Mouse (Mus musculus): ENCODE data around the gene Angel1. TPM values are rescaled to one million over a fixed set of nuclear protein-coding genes. Genes with fewer than 3 reads are reported as not detected.
A peak's percentile ranks its signal among the peaks of the same experiment; 100 is the strongest.

Gene Angel1
- polyA plus RNA-seq, 1 experiment from 2014 or later, result 2.2 TPM

- Histone ChIP-seq H3K36me3 (ENCODE audit: control insufficient read depth, insufficient read depth) (no peaks in the 10 kb centered on the region), H3K27ac (ENCODE audit: low read depth, low read length) (no peak overlapping the region; the same call in 1 of the 2 replicates), H3K27me3 (replicated peaks; ENCODE audit: control insufficient read depth, insufficient read depth, low read length) (no peaks in the 10 kb centered on the region), H3K9me3 (ENCODE audit: control insufficient read depth) (no peaks in the 10 kb centered on the region), H3K4me3 (ENCODE audit: low read depth, low read length) (no peak overlapping the region), H3K9ac (ENCODE audit: low read depth, low read length) (no peak overlapping the region), H3K4me1 (replicated peaks; ENCODE audit: control insufficient read depth, insufficient read depth, low read length) (no peaks in the 10 kb centered on the region), H3K4me2 (replicated peaks; ENCODE audit: low read depth) (no peak overlapping the region)
- no peak for ATAC-seq
- TF ChIP-seq CTCF (IDR thresholded peaks at IDR 0.05; ENCODE audit: low read depth), result no peak
Measured at GRCm38 (mm10) chr12:86769819-86770218, 43.6 kb upstream of the Angel1 start.

DNA sequence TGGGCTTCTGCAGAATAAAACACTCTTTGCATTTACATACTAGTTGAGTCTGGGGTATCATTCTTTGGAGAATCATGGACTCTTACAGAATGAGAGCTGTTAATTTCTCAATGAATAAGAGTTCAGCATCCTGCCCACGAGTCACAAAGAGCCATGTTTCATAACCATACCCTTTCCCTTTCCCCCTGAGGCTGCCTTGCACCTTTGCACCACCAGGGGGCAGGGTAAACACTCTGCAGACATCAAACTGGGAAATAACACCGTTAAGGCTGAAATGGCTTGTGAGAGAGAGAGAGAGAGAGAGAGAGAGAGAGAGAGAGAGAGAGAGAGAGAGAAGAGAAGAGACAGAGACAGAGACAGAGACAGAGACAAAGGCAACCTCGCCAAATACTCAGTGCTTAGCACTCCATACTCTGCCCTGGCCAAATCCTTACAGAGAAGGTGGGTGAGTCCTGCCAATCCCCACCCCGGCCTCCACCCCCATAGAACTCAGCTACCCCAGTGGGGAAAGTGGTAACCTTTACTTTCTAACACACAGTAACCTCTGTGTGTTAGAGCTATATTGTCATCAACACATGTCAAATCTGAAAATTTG, 42.8 kb upstream of the Angel1 start:
- Histone ChIP-seq H3K4me1 (replicated peaks; ENCODE audit: control insufficient read depth, insufficient read depth, low read length) (no peaks in the 10 kb centered on the region), H3K4me2 (replicated peaks; ENCODE audit: low read depth) (no peak overlapping the region), H3K9ac (ENCODE audit: low read depth, low read length) (no peak overlapping the region), H3K4me3 (ENCODE audit: low read depth, low read length) (no peak overlapping the region), H3K9me3 (ENCODE audit: control insufficient read depth) (no peaks in the 10 kb centered on the region), H3K36me3 (ENCODE audit: control insufficient read depth, insufficient read depth) (no peaks in the 10 kb centered on the region), H3K27me3 (replicated peaks; ENCODE audit: control insufficient read depth, insufficient read depth, low read length) (no peaks in the 10 kb centered on the region), H3K27ac (ENCODE audit: low read depth, low read length) (no peak overlapping the region)
- 32% methylated on average over 4 of the region's 4 CpGs for WGBS
- no peak for ATAC-seq
- peak; percentile 89 for TF ChIP-seq CTCF (IDR thresholded peaks at IDR 0.05; ENCODE audit: low read depth)

- 33% methylated on average over 20 of the region's 20 CpGs for WGBS
Measured at GRCm38 (mm10) chr12:86767868-86768631, 41.8 kb upstream of the Angel1 start.

GRCm38 (mm10) chr12:86766467-86766866, 40.2 kb upstream of the Angel1 start:
- no peak for TF ChIP-seq CTCF (IDR thresholded peaks at IDR 0.05; ENCODE audit: low read depth)
- Histone ChIP-seq H3K9me3 (ENCODE audit: control insufficient read depth) (no peaks in the 10 kb centered on the region), H3K9ac (ENCODE audit: low read depth, low read length) (no peak overlapping the region), H3K4me1 (replicated peaks; ENCODE audit: control insufficient read depth, insufficient read depth, low read length) (no peaks in the 10 kb centered on the region), H3K4me3 (ENCODE audit: low read depth, low read length) (no peak overlapping the region), H3K27me3 (replicated peaks; ENCODE audit: control insufficient read depth, insufficient read depth, low read length) (no peaks in the 10 kb centered on the region), H3K27ac (ENCODE audit: low read depth, low read length) (no peak overlapping the region), H3K36me3 (ENCODE audit: control insufficient read depth, insufficient read depth) (no peaks in the 10 kb centered on the region), H3K4me2 (replicated peaks; ENCODE audit: low read depth) (no peak overlapping the region)
- ATAC-seq, result no peak
- 83% methylated on average over 8 of the region's 8 CpGs for WGBS

More at GRCm38 (mm10) chr12:86767868-86768631, 41.8 kb upstream of the Angel1 start:
- ATAC-seq, result no peak
- no peak overlapping the region for H3K27ac ChIP-seq (ENCODE audit: low read depth, low read length)
- H3K4me1 ChIP-seq (replicated peaks; ENCODE audit: control insufficient read depth, insufficient read depth, low read length), result no peaks in the 10 kb centered on the region
- H3K9ac ChIP-seq (ENCODE audit: low read depth, low read length), result no peak overlapping the region
- H3K4me2 ChIP-seq (replicated peaks; ENCODE audit: low read depth), result no peak overlapping the region
- H3K36me3 ChIP-seq (ENCODE audit: control insufficient read depth, insufficient read depth), result no peaks in the 10 kb centered on the region
- TF ChIP-seq CTCF (IDR thresholded peaks at IDR 0.05; ENCODE audit: low read depth), result peak; percentile 85
- H3K4me3 ChIP-seq (ENCODE audit: low read depth, low read length), result no peak overlapping the region
- H3K9me3 ChIP-seq (ENCODE audit: control insufficient read depth), result no peaks in the 10 kb centered on the region
- H3K27me3 ChIP-seq (replicated peaks; ENCODE audit: control insufficient read depth, insufficient read depth, low read length), result no peaks in the 10 kb centered on the region

GRCm38 (mm10) chr12:86764060-86764459, 37.8 kb upstream of the Angel1 start:
- Histone ChIP-seq H3K4me1 (replicated peaks; ENCODE audit: control insufficient read depth, insufficient read depth, low read length) (no peaks in the 10 kb centered on the region), H3K4me2 (replicated peaks; ENCODE audit: low read depth) (no peak overlapping the region), H3K27ac (ENCODE audit: low read depth, low read length) (no peak overlapping the region), H3K9ac (ENCODE audit: low read depth, low read length) (no peak overlapping the region), H3K4me3 (ENCODE audit: low read depth, low read length) (no peak overlapping the region), H3K27me3 (replicated peaks; ENCODE audit: control insufficient read depth, insufficient read depth, low read length) (no peaks in the 10 kb centered on the region), H3K36me3 (ENCODE audit: control insufficient read depth, insufficient read depth) (no peaks in the 10 kb centered on the region), H3K9me3 (ENCODE audit: control insufficient read depth) (no peaks in the 10 kb centered on the region)
- TF ChIP-seq CTCF (IDR thresholded peaks at IDR 0.05; ENCODE audit: low read depth), result no peak
- ATAC-seq, result no peak
- WGBS, result 65% methylated on average over 6 of the region's 6 CpGs

DNA sequence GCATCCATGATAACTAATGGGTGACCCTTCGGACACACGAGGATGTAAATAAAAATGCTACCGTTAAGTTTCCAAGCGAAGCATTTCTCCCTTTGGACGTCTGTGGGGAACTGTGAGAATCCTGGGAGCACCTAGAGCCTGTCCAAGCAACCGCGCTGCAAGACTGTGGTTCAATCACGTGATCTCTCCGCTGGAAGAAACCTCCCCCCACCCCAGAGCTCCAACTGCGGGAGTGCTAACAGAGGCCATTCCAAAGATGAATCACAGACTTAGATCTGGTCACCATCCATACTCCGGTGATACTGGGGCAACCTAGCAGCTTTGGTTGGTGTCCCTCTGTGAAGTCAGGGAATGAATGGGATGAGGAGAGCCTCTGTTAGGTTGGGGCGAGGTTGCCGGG, 34.8 kb upstream of the Angel1 start:
- Histone ChIP-seq H3K4me2 (replicated peaks; ENCODE audit: low read depth) (no peak overlapping the region), H3K4me3 (ENCODE audit: low read depth, low read length) (no peak overlapping the region), H3K27me3 (replicated peaks; ENCODE audit: control insufficient read depth, insufficient read depth, low read length) (no peaks in the 10 kb centered on the region), H3K36me3 (ENCODE audit: control insufficient read depth, insufficient read depth) (no peaks in the 10 kb centered on the region), H3K9me3 (ENCODE audit: control insufficient read depth) (no peaks in the 10 kb centered on the region), H3K9ac (ENCODE audit: low read depth, low read length) (no peak overlapping the region), H3K4me1 (replicated peaks; ENCODE audit: control insufficient read depth, insufficient read depth, low read length) (no peaks in the 10 kb centered on the region), H3K27ac (ENCODE audit: low read depth, low read length) (no peak overlapping the region)
- no peak for ATAC-seq
- no peak for TF ChIP-seq CTCF (IDR thresholded peaks at IDR 0.05; ENCODE audit: low read depth)
- 70% methylated on average over 13 of the region's 13 CpGs for WGBS

All from intestine, postnatal 0 days (tissue).